Mouse (Mus musculus) cerebellum, adult 2 months (tissue): ENCODE measurements at regions not wholly inside any gene's neighbourhood (a gene's known extent, or its start where the extent isn't known, plus 50 kb on each side); places are given as distances from the start of the nearest gene placed in this dataset.

Source experiments
- CTCF ChIP-seq: fragments of 200-500 bp; IDR thresholded peaks from 2 replicates; pipeline ENCODE4 v1.5.1; 2011; ENCODE audit warnings: low read depth, mild to moderate bottlenecking, control low read depth, low read length, moderate library complexity, borderline replicate concordance; ENCODE audit not compliant: insufficient read depth
- POLR2A ChIP-seq: fragments of 200-500 bp; IDR thresholded peaks from 2 replicates; pipeline ENCODE4 v1.6.1; 2011; ENCODE audit warnings: low read length, control low read depth, borderline replicate concordance; ENCODE audit not compliant: insufficient read depth

- TF ChIP-seq POLR2A: no peak
- no peak for TF ChIP-seq CTCF
Measured at GRCm38 (mm10) chr1:76031923-76032285, 485.8 kb downstream of the Slc4a3 start.
